Mouse (Mus musculus): ENCODE data around the gene Tmsb15b1.
A peak's percentile ranks its signal among the peaks of the same experiment; 100 is the strongest.
"Not testable (repeated sequence)": the region's sequence is repeated elsewhere in the genome, so short reads cannot be mapped to it uniquely, and the experiment has no call there.

Gene Tmsb15b1

GRCm38 (mm10) chrX:136976424-136977084 is at the start of gene Tmsb15b1, which contains the start of gene Tmsb15l:
Gene Tmsb15b1 (minus strand): TSS chrX:136976874.
Gene Tmsb15l (minus strand): TSS chrX:136976869.
- DNase-seq (ENCODE audit: low spot score in 2 of 2), result peak in 1 of 2 experiments; percentile 77

- peak in 1 of 2 experiments; percentile 58 for DNase-seq (ENCODE audit: low spot score in 2 of 2)
Observed at GRCm38 (mm10) chrX:137019310-137019709, 42.6 kb upstream of the Tmsb15b1 start.

- no peak for DNase-seq (ENCODE audit: low spot score in 2 of 2)
Observed at GRCm38 (mm10) chrX:137017668-137018067, 41.0 kb upstream of the Tmsb15b1 start.

DNA sequence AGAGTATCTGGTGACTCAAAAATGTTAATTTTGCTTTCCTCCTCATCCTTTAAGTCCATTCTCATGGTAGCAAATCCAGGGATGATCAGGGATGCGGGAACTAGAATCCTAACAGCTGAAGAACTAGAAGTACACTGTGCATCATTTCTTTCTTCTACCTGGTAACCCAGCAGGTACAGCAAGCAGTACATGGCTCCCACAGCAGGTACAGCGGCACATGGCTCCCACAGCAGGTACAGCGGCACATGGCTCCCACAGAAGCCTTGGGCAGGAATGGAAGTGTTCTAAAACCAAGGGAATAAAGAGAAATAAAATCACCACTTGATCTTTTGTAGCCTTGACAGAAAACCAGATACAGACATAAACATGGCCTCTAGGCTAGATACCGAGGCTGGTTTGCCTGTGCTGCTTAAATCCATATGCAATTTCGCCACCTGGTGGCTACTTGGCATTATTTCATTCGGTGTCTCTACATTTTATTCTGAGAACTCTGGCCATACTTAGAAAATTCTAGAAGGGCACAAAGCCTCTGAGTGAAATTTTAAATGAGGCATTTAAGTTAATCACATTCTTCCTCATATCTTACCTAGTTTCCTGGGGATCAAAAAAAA is 38.5 kb upstream of the Tmsb15b1 start:
- no peak for DNase-seq (ENCODE audit: low spot score in 2 of 2)

DNA sequence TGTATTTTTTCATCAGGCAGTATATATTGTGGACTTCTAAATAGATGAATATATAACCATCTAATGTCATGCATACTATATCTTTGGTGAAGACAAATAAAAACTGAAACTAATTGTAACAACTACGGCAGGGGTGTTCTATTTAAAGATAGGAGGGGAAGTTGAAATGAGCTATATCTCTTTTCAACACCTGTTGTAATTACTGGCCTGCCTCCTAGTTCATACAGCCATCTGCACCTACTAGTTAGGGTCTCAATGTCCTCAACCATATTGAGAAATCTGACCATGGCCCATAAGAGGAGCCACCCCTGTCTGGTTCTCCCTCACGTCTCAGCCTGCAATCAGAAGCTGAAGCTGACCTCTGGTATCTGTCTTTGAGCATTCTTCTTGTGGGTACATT is 19.6 kb upstream of the Tmsb15b1 start:
- no peak for DNase-seq (ENCODE audit: low spot score in 2 of 2)

- no peak for DNase-seq (ENCODE audit: low spot score in 2 of 2)
Observed at GRCm38 (mm10) chrX:136993641-136994040, 17.0 kb upstream of the Tmsb15b1 start.

DNA sequence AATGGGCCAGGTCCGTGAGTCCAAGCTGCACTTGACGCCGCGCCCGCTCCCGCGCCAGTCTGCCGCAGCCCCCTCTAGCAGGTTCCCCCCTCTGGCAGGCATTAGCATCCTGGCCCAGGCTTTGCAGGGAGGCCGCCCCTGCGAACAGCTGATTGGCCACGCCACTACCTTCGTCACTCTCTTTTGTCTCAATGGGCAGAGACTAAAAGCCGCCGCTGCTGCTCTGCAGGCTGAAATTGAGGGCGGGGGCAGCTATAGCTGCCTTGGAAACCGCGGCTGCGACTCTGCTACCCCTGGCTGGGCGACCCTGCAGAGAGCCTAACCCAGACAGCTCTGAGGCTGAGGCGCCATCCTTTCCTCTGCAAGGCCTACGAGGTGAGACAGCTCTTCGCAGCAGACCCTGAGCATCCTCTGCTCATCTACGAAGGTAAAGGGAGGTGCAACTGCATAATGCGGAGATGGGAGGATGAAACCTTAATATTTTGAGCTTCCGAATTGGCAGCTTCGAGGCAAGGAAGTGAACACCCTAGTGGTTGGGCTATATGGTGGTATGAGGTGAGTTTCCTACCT is 16.4 kb upstream of the Tmsb15b1 start, which contains the start of gene Zcchc18:
Gene Zcchc18 (plus strand): TSS at position 178 of the 570 bp plus-strand sequence.
- peak; percentile 73 to 82 for DNase-seq (ENCODE audit: low spot score in 2 of 2)

GRCm38 (mm10) chrX:136992191-136992965 is 15.7 kb upstream of the Tmsb15b1 start:
- no peak for DNase-seq (ENCODE audit: low spot score in 2 of 2)

DNA sequence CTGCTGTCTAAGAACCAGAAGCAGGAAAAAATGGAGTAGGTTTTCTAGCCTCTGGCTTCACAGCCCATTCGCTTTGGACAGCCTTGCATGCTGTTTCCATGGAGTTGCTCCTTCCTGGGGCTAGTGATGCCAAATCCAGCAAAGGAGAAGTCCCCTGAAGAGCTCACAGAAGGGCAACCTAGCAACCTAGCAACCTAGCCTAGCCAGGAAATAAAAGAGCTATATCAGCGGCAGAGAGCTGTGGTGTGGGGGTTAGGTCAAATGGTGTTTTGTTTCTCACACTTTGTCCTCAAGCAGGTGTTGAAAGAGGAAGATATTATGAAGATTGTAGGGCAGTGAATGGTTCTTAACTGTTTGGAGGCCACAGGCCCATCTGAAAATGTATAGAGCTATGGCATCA is 14.6 kb upstream of the Tmsb15b1 start:
- DNase-seq (ENCODE audit: low spot score in 2 of 2), result no peak

- no peak for DNase-seq (ENCODE audit: low spot score in 2 of 2)
Observed at GRCm38 (mm10) chrX:136986039-136986438, 9.4 kb upstream of the Tmsb15b1 start.

DNA sequence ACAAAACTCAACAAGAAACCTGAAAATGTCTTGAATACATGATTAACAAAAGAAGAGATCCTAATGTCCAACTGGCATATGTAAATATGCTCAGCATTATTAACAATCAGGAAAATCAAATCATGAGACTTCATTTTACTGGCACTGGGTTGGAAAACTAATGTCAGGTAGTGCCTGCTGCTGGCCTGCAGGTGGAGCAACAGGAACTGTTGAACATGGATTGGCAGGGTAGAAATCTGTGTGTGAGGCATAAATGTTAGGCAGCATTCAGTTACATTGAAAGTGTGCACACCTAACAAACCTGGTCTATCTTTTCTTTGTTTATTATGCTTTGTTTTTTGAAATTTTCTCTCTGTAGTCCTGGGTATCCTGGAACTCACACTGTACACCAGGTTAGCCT is 1.9 kb upstream of the Tmsb15b1 start:
- no peak for DNase-seq (ENCODE audit: low spot score in 2 of 2)

GRCm38 (mm10) chrX:136975397-136975796 is 1.3 kb downstream of the Tmsb15b1 start, which contains the start of gene Tmsb15b2:
Gene Tmsb15b2 (minus strand): TSS chrX:136975497.
- DNase-seq (ENCODE audit: low spot score in 2 of 2), result not testable (repeated sequence)

DNA sequence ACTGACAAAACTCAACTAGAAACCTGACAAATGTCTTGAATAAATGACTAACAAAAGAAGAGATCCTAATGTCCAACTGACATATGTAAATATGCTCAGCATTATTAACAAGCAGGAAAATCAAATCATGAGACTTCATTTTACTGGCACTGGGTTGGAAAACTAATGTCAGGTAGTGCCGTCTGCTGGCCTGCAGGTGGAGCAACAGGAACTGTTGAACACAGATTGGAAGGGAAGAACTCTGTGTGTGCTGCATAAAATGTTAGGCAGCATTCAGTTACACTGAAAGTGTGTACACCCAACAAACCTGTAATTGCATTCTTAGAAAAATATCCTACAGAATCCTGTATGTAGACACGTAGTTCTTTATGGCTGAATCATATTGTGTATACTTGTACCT is 17.0 kb downstream of the Tmsb15b1 start:
- DNase-seq (ENCODE audit: low spot score in 2 of 2), result no peak

DNA sequence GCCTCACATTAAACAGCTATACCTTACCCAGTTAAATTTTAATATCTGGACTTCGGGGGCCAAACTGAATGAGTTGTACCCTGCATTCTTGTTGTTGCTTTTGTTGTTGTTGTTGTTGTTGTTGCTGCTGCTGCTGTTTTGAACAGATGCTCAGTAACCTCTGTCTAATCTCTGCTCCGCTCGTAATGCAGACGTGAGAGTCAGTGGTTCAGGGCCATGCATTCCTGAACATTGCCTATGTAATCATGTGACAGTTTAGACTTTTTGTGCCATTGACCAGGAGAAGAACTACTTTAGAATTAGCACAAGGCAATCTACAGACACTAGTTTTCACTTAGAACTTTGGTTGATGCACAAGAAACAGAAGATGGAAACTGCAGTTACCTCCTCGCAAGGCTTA is 18.4 kb downstream of the Tmsb15b1 start:
- not testable (repeated sequence) for DNase-seq (ENCODE audit: low spot score in 2 of 2)

GRCm38 (mm10) chrX:136957583-136958279 is 18.9 kb downstream of the Tmsb15b1 start:
- peak; percentile 77 to 80 for DNase-seq (ENCODE audit: low spot score in 2 of 2)

GRCm38 (mm10) chrX:136937985-136938384 is 38.7 kb downstream of the Tmsb15b1 start:
- no peak for DNase-seq (ENCODE audit: low spot score in 2 of 2)

- DNase-seq (ENCODE audit: low spot score in 2 of 2), result no peak
Observed at GRCm38 (mm10) chrX:136927031-136927430, 49.6 kb downstream of the Tmsb15b1 start, which contains the start of gene H2bfm. Gene H2bfm (plus strand): TSS chrX:136927325.

- DNase-seq (ENCODE audit: low spot score in 2 of 2), result no peak
Observed at GRCm38 (mm10) chrX:136925863-136926262, 50.8 kb downstream of the Tmsb15b1 start.

Data from frontal cortex, postnatal 14 days (tissue).